Mouse (Mus musculus): ENCODE data around the gene Btg3.

The Btg3 gene

GRCm38 (mm10) chr16:78376745-78377570 lies at the start of gene Btg3:
Btg3 (minus strand) TSS chr16:78377192.
- DNase-seq (ENCODE audit: low read depth, low spot score): peak; percentile 95

GRCm38 (mm10) chr16:78417733-78418132 lies 40.7 kb upstream of the Btg3 start:
- DNase-seq (ENCODE audit: low read depth, low spot score): peak; percentile 25

- peak; percentile 37 for DNase-seq (ENCODE audit: low read depth, low spot score)
These were observed 39.5 kb upstream of the Btg3 start for GRCm38 (mm10) chr16:78416500-78416899.

- no peak for DNase-seq (ENCODE audit: low read depth, low spot score)
These were observed 33.0 kb upstream of the Btg3 start for GRCm38 (mm10) chr16:78409991-78410390.

- no peak for DNase-seq (ENCODE audit: low read depth, low spot score)
These were observed 30.9 kb upstream of the Btg3 start for GRCm38 (mm10) chr16:78407855-78408254.

- DNase-seq (ENCODE audit: low read depth, low spot score): no peak
These were observed 29.7 kb upstream of the Btg3 start for GRCm38 (mm10) chr16:78406657-78407056.

DNA sequence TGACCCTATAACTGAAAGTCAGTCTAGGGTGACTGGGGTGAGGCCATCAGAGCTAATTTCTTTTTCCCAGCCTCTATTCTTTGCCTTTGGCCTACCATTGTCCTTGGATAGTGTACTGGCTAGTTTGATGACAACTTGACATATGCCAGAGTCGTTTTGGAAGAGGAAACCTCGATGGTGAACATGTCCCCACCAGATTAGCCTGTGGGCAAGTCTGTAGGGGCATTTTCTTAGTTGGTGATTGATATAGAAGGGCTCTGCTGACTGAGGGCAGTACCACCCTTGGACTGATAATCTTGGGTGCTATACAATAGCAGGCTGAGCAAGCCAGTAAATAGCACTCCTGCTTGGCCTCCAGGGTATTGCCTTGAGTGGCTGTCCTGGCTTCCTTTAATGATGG lies 25.3 kb upstream of the Btg3 start:
- no peak for DNase-seq (ENCODE audit: low read depth, low spot score)

DNA sequence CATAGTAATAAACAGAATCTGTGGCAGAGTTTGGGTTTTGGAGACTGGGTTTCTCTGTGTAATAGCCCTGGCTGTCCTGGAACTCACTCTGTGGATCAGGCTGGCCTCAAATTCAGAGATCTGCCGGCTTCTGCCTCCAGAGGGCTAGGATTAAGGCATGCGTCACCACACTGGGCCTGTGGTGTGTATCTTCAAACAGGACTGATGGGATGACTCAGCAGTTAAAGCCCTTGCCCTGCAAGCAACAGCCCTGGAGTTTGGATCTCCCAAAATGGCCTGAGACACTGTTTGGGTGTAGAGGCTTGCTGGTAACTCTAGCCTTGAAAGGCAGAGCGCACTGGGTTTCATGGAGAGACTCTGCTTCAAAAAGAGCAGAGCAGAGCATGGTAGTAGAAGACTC lies 22.4 kb upstream of the Btg3 start:
- peak; percentile 48 for DNase-seq (ENCODE audit: low read depth, low spot score)

DNA sequence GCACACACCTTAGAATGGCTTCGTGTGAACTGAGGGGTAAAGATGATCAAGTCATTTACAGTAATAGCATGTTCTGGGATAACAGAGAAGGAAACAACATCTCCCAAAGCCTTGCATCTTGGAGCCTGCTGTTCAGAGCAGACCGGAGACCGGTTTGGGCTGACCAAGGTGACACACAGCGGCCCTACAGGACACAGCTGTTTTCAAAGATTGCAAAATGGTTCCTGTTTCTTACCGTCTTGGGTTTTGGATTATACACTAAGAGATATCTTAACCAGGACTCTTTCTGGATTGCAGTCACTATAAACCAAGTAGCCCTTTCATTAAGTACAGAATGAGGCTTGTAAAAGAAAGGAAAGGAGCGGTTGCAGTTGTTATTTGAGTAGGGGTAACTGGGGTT lies 21.7 kb upstream of the Btg3 start:
- no peak for DNase-seq (ENCODE audit: low read depth, low spot score)

- no peak for DNase-seq (ENCODE audit: low read depth, low spot score)
These were observed 14.4 kb upstream of the Btg3 start for GRCm38 (mm10) chr16:78391354-78391753.

DNA sequence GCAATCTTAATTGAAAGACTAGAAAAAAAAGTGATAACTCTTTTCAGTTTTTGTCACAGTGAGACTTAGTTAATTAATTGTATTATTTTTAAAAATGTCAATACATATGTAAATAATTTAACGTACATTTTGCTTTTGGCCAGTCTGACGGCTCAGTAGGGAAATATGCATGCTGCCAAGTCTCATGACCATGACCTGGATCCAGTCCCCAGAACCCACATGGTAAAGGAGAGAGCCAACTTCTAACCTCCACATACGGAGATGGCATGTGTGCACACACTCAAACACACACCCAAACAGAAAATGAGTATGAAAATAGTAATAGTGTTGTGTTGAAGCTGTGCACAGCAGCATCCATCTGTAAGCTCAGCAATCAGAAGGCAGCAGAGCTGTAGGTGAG lies 13.0 kb upstream of the Btg3 start:
- DNase-seq (ENCODE audit: low read depth, low spot score): no peak

GRCm38 (mm10) chr16:78389122-78389521 lies 12.1 kb upstream of the Btg3 start:
- DNase-seq (ENCODE audit: low read depth, low spot score): no peak

DNA sequence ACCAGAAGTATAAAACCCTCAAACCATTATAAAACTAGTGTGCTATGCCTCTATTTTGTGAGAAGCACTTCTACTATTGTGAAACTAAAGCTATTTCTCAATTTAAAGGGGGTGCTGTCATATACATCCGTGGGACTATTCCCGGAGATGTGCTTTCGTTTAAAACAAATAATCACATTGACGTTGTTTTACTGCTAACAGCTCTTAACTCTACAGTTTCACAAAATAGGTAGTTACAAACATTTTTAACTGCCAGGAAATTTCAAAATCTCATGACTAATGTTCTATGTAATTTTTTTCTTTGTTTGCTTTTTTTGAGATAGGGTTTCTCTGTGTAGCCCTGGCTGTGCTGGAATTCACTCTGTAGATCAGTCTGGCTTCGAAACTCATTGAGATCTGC lies 1.5 kb upstream of the Btg3 start:
- no peak for DNase-seq (ENCODE audit: low read depth, low spot score)

GRCm38 (mm10) chr16:78375821-78376691 lies 936 bp downstream of the Btg3 start:
- DNase-seq (ENCODE audit: low read depth, low spot score): peak; percentile 79

DNA sequence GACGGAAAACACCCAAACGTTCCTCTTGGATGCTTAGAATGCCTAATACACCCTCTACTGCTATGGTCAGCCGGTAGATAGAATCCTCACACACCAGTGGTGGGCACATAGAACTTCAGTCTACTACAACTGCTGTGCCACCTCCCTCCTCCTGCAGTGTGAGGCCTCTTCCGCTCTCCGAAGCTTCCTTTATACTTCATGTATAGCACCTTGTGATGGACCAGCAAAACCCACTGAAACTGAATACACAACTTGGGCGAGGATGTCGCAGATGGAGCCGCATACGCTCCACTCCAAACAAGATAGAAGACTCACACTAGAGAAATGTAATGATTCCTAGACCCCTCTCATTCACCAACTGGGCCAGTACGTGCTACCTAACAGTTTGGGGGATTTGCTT lies 1.8 kb downstream of the Btg3 start:
- DNase-seq (ENCODE audit: low read depth, low spot score): peak; percentile 41

GRCm38 (mm10) chr16:78373743-78374142 lies 3.2 kb downstream of the Btg3 start:
- no peak for DNase-seq (ENCODE audit: low read depth, low spot score)

DNA sequence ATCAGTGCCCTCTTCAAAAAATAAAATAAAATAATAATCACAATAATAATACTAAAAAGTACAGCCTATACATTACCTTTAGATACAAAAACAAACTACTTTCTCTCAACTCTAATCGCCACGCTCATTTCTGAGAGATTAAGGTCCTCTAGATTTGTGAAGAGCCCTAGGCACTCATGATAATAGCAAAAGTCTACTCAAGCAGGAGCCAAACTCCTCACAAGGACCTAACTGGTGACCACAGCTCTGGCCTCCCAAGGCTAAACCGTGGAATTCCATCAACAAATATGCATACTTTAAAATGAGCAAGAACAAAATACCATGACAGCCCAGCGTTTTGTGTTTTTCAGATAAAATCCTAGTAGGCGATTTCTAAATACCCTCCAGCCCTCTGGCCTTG lies 4.2 kb downstream of the Btg3 start:
- DNase-seq (ENCODE audit: low read depth, low spot score): no peak

GRCm38 (mm10) chr16:78371491-78372046 lies 5.4 kb downstream of the Btg3 start:
- DNase-seq (ENCODE audit: low read depth, low spot score): no peak

GRCm38 (mm10) chr16:78364554-78364953 lies 12.4 kb downstream of the Btg3 start:
- peak; percentile 59 for DNase-seq (ENCODE audit: low read depth, low spot score)

DNA sequence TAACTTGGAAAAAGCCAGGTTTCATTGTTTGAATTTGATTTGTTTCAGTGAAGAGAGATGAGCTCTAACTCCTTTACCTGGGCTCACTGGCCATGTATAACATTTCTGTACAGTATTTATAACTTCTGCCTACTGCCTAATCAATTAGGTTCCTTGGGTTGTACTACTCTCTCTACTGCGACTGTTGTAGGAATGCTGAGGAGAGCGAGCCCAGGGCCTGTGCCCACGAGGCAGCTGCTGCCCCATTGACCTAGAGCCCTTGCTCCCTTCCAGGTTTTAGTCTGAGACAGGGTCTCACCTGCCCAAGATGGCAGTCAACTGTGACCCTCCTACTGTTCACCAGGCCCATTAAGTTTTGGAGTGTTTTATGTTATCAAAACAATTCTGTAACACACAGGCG lies 15.5 kb downstream of the Btg3 start:
- no peak for DNase-seq (ENCODE audit: low read depth, low spot score)

GRCm38 (mm10) chr16:78357757-78358156 lies 19.2 kb downstream of the Btg3 start:
- peak; percentile 48 for DNase-seq (ENCODE audit: low read depth, low spot score)

GRCm38 (mm10) chr16:78347328-78347926 lies 29.6 kb downstream of the Btg3 start:
- DNase-seq (ENCODE audit: low read depth, low spot score): peak; percentile 11

Measured in ZHBTc4 (cell line).